Mouse (Mus musculus) lung, adult 2 months (tissue): ENCODE measurements around the gene Ptpn18.
A peak's percentile ranks its signal among the peaks of the same experiment; 100 is the strongest.

Experiments used
- CTCF ChIP-seq: fragments of 200-500 bp; IDR thresholded peaks from 2 replicates; pipeline ENCODE4 v1.5.1; 2011; ENCODE audit warnings: mild to moderate bottlenecking, low read length, control low read depth; ENCODE audit not compliant: insufficient read depth
- POLR2A ChIP-seq: fragments of 200-500 bp; IDR thresholded peaks from 2 replicates; pipeline ENCODE4 v1.6.1; 2011; ENCODE audit warnings: low read depth, mild to moderate bottlenecking, control low read depth, low read length, borderline replicate concordance; ENCODE audit errors: extremely low read depth

GRCm38 (mm10) chr1:34459284-34460060 is at the start of gene Ptpn18:
- TF ChIP-seq CTCF: 0 out of 2 replicates have a peak, but pooled peaks have one; percentile 14
- peak; percentile 60; the same call in 1 of the 2 replicates for TF ChIP-seq POLR2A
